Mouse (Mus musculus): ENCODE results near the gene Dnttip2. TPM values are rescaled to one million over a fixed set of nuclear protein-coding genes. Genes with fewer than 3 reads are reported as not detected.

Dnttip2 gene
- total and polyA plus RNA-seq, 3 experiments = 6.9 to 25.8 (median 25.7) TPM

DNA sequence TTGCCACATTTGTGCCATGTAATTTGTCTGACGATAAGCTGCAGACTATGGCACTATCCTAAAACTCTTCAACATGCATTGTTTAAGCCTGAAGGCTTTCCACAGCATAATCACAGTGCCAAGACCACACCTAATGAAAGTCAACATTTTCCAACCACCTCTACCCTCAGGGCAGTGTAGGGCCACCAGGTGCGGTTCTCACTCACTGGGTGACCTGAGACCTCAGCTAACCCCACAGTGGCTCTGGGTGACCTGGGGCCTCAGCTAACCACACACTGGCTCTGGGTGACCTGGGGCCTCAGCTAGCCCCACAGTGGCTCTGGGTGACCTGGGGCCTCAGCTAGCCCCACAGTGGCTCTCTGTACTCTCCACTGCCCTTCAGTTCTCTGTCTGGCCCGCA is 50.3 kb downstream of the Dnttip2 start:
- no peak for DNase-seq
- no peaks in the 10 kb centered on the region for H3K4me1 ChIP-seq (ENCODE audit: control insufficient read depth, insufficient read depth, low read length)
- WGBS = 89% methylated on average over 3 of the region's 3 CpGs
- H3K27me3 ChIP-seq (ENCODE audit: control insufficient read depth, insufficient read depth, low read length) = no peaks in the 10 kb centered on the region
- no peaks in the 10 kb centered on the region for H3K36me3 ChIP-seq (ENCODE audit: control insufficient read depth, insufficient read depth, low read length)
- no peak overlapping the region for H3K27ac ChIP-seq
- no peaks in the 10 kb centered on the region for H3K79me2 ChIP-seq (replicated peaks; ENCODE audit: control insufficient read depth, insufficient read depth, low read length)
- TF ChIP-seq CTCF (IDR thresholded peaks at IDR 0.05) = no peak
- TF ChIP-seq EP300 (IDR thresholded peaks at IDR 0.05; ENCODE audit: insufficient read depth, low read depth, low read length) = no peak
- TF ChIP-seq POLR2A (IDR thresholded peaks at IDR 0.05; ENCODE audit: insufficient read depth, low read depth, low read length) = no peak
- intact Hi-C loops (cut with DNase I) = no loop called here
- H3K4me3 ChIP-seq = no peak overlapping the region
- H3K9ac ChIP-seq (ENCODE audit: low read depth, low read length) = no peak overlapping the region

DNA sequence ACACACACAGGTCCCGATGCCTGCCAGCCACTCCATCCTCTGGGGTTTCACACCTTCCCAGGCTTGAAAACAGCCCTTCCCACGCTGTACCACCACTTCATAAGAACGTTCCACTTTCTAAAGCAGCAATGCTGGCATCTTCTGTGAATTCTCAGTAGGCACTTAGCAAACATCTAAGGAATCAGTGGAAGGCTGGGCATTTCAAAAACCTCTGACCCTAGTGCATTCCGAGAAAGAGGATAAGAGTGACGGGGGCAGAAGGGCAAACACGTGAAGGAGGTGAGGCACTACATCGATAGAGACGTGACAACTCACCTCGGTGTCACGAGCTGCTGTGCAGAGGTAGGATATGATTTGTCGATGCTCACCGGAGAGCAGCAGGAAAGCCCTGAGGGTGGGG is 56.3 kb downstream of the Dnttip2 start:
- Histone ChIP-seq H3K9ac (ENCODE audit: low read depth, low read length) (no peak overlapping the region), H3K4me3 (no peak overlapping the region), H3K4me1 (ENCODE audit: control insufficient read depth, insufficient read depth, low read length) (peaks cover 7% of the 10 kb centered on the region), H3K79me2 (replicated peaks; ENCODE audit: control insufficient read depth, insufficient read depth, low read length) (no peaks in the 10 kb centered on the region), H3K36me3 (ENCODE audit: control insufficient read depth, insufficient read depth, low read length) (no peaks in the 10 kb centered on the region), H3K27me3 (ENCODE audit: control insufficient read depth, insufficient read depth, low read length) (peaks cover 2% of the 10 kb centered on the region; the same call in 1 of the 2 replicates), H3K27ac (no peak overlapping the region)
- intact Hi-C loops (cut with DNase I) = no loop called here
- DNase-seq = no peak
- 78% methylated on average over 12 of the region's 12 CpGs for WGBS
- TF ChIP-seq POLR2A (IDR thresholded peaks at IDR 0.05; ENCODE audit: insufficient read depth, low read depth, low read length) (no peak), CTCF (IDR thresholded peaks at IDR 0.05) (no peak), EP300 (IDR thresholded peaks at IDR 0.05; ENCODE audit: insufficient read depth, low read depth, low read length) (no peak)

DNA sequence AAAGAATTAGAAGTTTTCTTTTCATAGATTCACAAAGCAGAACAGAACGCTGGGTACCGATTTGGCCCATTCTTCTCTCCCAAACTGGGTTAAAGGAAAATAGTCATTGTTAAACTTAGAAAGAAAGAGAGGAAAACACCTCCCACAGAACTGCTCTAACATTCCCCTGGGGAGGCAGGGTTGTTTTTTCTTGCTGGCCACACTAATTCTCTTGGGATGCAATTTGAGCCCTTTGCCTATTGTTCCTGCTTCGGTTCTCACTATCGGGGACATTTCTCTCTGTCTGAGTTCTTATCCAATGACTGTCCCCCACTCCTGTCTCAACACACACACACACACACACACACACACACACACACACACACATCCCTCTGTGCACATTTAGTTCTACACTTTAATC is 59.3 kb downstream of the Dnttip2 start:
- WGBS = 25% methylated on average over 4 of the region's 4 CpGs

DNA sequence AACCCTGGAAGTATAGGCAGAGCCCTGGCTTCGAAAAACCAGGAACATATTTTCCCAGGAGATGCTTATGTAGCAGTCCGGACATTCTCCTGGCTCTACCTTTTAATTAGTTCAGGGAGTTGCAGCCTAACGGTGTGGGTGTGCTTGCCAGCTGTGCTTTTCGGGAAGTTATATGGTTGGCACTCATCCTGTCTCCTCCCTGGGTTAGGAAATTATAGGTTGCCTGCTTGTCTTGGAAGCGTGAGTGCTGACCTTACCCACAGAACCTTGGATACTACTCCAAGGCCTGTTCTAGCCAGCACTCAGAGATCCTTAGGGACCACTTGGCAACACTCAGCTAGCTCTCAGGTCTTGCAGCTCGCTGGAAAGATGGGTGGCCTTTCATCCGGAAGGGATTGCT is 59.7 kb downstream of the Dnttip2 start:
- peak in 1 of 2 experiments; percentile 29 for DNase-seq
- peaks cover 7% of the 10 kb centered on the region for H3K4me1 ChIP-seq (ENCODE audit: control insufficient read depth, insufficient read depth, low read length)
- no peak overlapping the region for H3K4me3 ChIP-seq
- peaks cover 2% of the 10 kb centered on the region; the same call in 1 of the 2 replicates for H3K27me3 ChIP-seq (ENCODE audit: control insufficient read depth, insufficient read depth, low read length)
- peak overlapping the region; percentile 29 for H3K27ac ChIP-seq
- no peak for TF ChIP-seq EP300 (IDR thresholded peaks at IDR 0.05; ENCODE audit: insufficient read depth, low read depth, low read length)
- H3K79me2 ChIP-seq (replicated peaks; ENCODE audit: control insufficient read depth, insufficient read depth, low read length) = no peaks in the 10 kb centered on the region
- 39% methylated on average over 7 of the region's 7 CpGs for WGBS
- intact Hi-C loops (cut with DNase I) = no loop called here
- no peaks in the 10 kb centered on the region for H3K36me3 ChIP-seq (ENCODE audit: control insufficient read depth, insufficient read depth, low read length)
- H3K9ac ChIP-seq (ENCODE audit: low read depth, low read length) = 0 out of 2 replicates have a peak overlapping the region, but pooled peaks have one; percentile 1

More for the DNA sequence above, 59.3 kb downstream of the Dnttip2 start:
- Histone ChIP-seq H3K79me2 (replicated peaks; ENCODE audit: control insufficient read depth, insufficient read depth, low read length) (no peaks in the 10 kb centered on the region), H3K4me1 (ENCODE audit: control insufficient read depth, insufficient read depth, low read length) (peaks cover 7% of the 10 kb centered on the region), H3K27ac (peak overlapping the region; percentile 64), H3K36me3 (ENCODE audit: control insufficient read depth, insufficient read depth, low read length) (no peaks in the 10 kb centered on the region), H3K9ac (ENCODE audit: low read depth, low read length) (no peak overlapping the region), H3K4me3 (no peak overlapping the region; the same call in 1 of the 2 replicates), H3K27me3 (ENCODE audit: control insufficient read depth, insufficient read depth, low read length) (peaks cover 2% of the 10 kb centered on the region; the same call in 1 of the 2 replicates)
- intact Hi-C loops (cut with DNase I) = no loop called here
- peak in 1 of 2 experiments; percentile 16 for DNase-seq
- TF ChIP-seq POLR2A (IDR thresholded peaks at IDR 0.05; ENCODE audit: insufficient read depth, low read depth, low read length) = no peak
- no peak for TF ChIP-seq EP300 (IDR thresholded peaks at IDR 0.05; ENCODE audit: insufficient read depth, low read depth, low read length)
- no peak for TF ChIP-seq CTCF (IDR thresholded peaks at IDR 0.05)

DNA sequence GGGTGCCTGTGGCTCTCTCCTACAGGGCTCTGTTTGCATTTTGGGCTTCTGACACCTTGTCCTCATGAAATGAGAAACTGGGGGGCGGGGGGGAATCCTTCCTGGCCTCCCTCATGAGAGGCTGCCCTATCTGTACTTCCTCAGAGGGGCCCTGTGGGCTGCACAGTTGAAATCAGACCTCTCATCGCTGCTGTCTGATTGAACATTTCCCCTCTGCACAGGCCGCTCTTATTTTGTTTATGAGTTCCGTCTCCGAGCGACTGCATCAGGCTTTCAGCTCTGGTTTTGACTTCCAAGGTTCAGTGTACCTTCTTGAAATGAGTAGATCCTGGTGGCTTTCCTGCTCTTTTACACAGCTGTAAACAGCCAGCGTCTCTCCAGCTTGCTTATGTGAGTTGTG is 60.2 kb downstream of the Dnttip2 start:
- TF ChIP-seq CTCF (IDR thresholded peaks at IDR 0.05) (no peak), EP300 (IDR thresholded peaks at IDR 0.05; ENCODE audit: insufficient read depth, low read depth, low read length) (no peak), POLR2A (IDR thresholded peaks at IDR 0.05; ENCODE audit: insufficient read depth, low read depth, low read length) (no peak)
- intact Hi-C loops (cut with DNase I) = no loop called here
- Histone ChIP-seq H3K27me3 (ENCODE audit: control insufficient read depth, insufficient read depth, low read length) (peaks cover 2% of the 10 kb centered on the region; the same call in 1 of the 2 replicates), H3K9ac (ENCODE audit: low read depth, low read length) (no peak overlapping the region), H3K4me3 (no peak overlapping the region), H3K36me3 (ENCODE audit: control insufficient read depth, insufficient read depth, low read length) (no peaks in the 10 kb centered on the region), H3K27ac (peak overlapping the region; percentile 29; the same call in 1 of the 2 replicates), H3K79me2 (replicated peaks; ENCODE audit: control insufficient read depth, insufficient read depth, low read length) (no peaks in the 10 kb centered on the region), H3K4me1 (ENCODE audit: control insufficient read depth, insufficient read depth, low read length) (peaks cover 7% of the 10 kb centered on the region)
- 69% methylated on average over 7 of the region's 7 CpGs for WGBS
- DNase-seq = no peak

Small RNA genes within 50 kb of the gene (microRNA-seq; reads per million reads assigned to microRNA genes)
- gene Gm22903 (0 reads per million in 2 experiments), gene Mir760 (13.9 to 27.5 reads per million in 2 experiments)

Other genes with a start within 250 kb of the Dnttip2 start
- gene Abca4, start 229.9 kb upstream of the Dnttip2 start, total RNA-seq (2021) = 1 to 10 TPM; 1.6 to 2.3 TPM
- 2.6 TPM in 2 replicates for gene Abca4, start 229.9 kb upstream of the Dnttip2 start, polyA plus RNA-seq (2012; rRNA removed)
- gene Gclm, start 28.8 kb upstream of the Dnttip2 start, total RNA-seq (2021) = 10 to 100 TPM; 44.8 to 51.4 TPM
- gene Gclm, start 28.8 kb upstream of the Dnttip2 start, polyA plus RNA-seq (2012; rRNA removed) = 20.7 and 22.5 TPM in 2 replicates
- gene Bcar3, start 19.7 kb downstream of the Dnttip2 start, total RNA-seq (2021) = 1 to 10 TPM; 4.7 to 7.5 TPM
- 10.0 and 10.2 TPM in 2 replicates for gene Bcar3, start 19.7 kb downstream of the Dnttip2 start, polyA plus RNA-seq (2012; rRNA removed)